Mouse (Mus musculus): ENCODE results near the gene Gpr87. TPM values are rescaled to one million over a fixed set of nuclear protein-coding genes. Genes with fewer than 3 reads are reported as not detected.

Gpr87 gene
- total RNA-seq, 2 experiments from 2014 or later, result not detected

GRCm38 (mm10) chr3:59194099-59194498 lies 805 bp downstream of the Gpr87 start:
- intact Hi-C loops (cut with DNase I), result no loop called here

DNA sequence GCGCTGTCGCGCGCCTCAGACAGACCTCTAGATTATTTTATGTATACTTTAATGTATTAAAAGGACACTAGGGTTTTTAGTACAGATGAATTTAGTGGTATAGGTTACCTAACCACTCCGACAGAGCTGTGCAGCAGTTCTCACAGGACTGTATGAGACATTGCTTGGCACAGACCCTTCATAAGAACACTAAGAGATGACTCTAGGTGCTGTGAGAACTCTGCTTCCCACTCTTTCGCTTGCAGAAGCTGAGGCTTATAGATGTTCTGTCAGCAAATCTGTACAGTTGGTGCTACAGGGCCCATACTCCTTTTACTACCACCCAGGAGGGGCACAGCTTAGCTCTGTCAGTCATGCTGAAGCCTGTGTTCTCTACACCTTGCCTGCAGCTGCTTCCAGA lies 3.2 kb downstream of the Gpr87 start:
- no peak for DNase-seq
- intact Hi-C loops (cut with DNase I), result no loop called here

More at GRCm38 (mm10) chr3:59194099-59194498, 805 bp downstream of the Gpr87 start:
- DNase-seq, result no peak

DNA sequence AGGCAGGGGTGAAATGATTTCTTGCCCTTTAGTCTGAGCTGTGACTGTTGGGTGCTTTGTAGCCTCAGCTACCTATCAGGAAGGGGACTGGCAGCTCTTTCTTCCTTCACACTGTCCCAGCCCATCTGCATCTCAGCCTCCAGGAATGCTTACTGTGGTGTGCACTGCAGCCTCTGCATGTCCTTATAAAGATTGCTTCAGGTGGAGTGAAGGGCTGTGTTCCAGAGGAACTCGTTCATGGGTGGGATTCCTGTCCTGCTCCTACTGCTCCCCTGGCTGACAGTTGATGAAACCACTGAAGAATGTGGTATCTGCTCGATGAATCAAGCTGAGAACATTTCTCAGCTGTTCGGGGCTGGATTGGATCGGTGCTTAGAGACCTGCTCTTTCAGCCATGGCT lies 7.6 kb downstream of the Gpr87 start:
- intact Hi-C loops (cut with DNase I), result no loop called here
- DNase-seq, result no peak

DNA sequence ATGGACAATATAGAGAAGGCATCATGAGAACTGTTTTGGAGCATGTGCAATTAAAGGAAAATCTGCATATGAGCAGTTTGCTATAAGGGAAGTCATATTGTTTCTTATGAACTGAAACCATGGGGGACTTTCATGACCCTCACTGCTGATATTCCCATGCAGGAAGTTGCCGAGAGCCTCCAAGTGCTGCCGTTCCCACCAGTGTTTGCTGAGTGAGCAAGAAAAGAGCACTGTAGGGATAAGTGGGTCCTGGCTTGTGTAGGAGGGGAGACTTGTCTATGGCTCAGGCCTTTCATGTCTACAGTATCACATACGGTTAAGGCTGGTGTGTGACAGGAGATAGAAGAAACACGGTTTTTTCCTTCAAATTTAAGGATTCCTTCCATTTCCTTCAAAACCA lies 9.2 kb downstream of the Gpr87 start:
- intact Hi-C loops (cut with DNase I), result no loop called here

GRCm38 (mm10) chr3:59182129-59182528 lies 12.8 kb downstream of the Gpr87 start:
- intact Hi-C loops (cut with DNase I), result no loop called here
- DNase-seq, result no peak

More for the DNA sequence above, 9.2 kb downstream of the Gpr87 start:
- DNase-seq, result no peak

- no peak for DNase-seq
- intact Hi-C loops (cut with DNase I), result no loop called here
Measured at GRCm38 (mm10) chr3:59181134-59181533, 13.8 kb downstream of the Gpr87 start.

- DNase-seq, result no peak
- intact Hi-C loops (cut with DNase I), result no loop called here
Measured at GRCm38 (mm10) chr3:59176871-59177270, 18.0 kb downstream of the Gpr87 start.

GRCm38 (mm10) chr3:59175234-59175633 lies 19.7 kb downstream of the Gpr87 start:
- peak; percentile 43 to 67 for DNase-seq
- intact Hi-C loops (cut with DNase I), result no loop called here

DNA sequence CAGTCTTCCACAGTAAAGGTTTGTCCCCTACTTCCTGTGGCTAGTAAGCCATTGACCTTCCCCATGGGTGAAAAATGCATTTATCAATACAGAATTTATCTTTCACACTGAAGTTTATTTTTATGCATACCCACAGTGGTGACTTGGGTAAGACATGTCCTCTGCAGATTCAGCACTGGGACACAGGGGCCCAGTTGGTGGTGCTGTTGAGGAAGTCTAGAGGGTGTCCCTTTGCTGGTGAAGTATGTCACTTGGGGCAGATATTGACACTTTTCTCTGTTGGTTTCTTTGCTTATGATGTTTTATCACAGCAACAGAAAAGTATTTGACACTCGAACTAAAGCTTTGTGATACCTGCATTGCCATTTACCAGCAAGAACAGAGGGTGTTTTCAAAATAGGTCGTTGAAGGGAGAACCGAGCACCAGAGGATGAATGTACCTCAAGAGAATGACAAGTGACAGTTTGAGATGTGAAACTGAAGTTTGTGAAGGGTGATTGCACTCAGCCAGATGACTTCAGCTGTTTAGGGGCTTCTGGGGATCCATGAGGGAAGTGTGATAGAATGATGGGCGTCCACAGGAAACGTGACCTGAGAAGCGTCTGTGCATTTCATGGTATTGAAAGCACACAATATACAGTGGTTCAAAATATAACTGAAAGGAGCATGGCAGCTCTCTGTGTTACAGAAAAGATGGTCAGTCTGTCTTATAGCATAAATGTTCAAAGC lies 20.3 kb downstream of the Gpr87 start:
- DNase-seq, result no peak
- intact Hi-C loops (cut with DNase I), result loop anchor here (5.0 kb wide), 1 partner anchor 52 kb away; no protein-coding TSS in a partner anchor

DNA sequence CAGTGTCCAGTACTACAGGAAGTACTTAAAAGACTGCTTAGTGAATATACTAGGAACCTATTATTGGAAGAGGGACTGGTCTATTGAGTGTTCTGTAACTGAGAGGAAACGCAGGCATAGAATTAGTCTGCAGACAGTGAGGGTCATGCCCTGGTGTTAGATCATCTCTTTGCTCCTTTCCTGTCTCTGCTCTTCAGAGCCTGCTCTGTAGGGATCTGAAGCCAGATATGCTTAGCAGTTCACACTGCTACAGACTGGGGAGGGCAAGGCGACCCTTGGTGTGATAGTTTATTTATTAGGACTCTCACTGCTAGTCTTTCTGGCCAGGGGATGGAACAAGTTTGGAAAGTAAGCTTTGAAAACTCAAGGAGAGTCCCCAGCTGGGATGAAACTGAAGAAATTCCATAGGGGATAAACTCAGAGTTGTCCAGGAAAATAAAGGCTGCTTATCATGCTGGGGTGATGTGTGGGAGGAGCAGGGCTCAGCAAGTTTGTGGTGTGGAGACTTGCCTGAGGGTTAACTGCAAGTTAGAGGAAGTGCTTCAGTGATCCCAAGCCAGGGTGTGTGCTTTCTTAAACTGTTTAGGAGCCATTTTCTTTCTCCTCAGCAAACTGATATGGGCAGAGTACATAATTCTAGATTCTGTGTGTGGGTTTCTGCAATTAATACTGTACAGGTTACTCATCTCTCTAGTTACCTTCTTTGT lies 24.8 kb downstream of the Gpr87 start:
- intact Hi-C loops (cut with DNase I), result loop anchor here (5.0 kb wide), 2 partner anchors 48 to 93 kb away; no protein-coding TSS in a partner anchor
- no peak for DNase-seq

DNA sequence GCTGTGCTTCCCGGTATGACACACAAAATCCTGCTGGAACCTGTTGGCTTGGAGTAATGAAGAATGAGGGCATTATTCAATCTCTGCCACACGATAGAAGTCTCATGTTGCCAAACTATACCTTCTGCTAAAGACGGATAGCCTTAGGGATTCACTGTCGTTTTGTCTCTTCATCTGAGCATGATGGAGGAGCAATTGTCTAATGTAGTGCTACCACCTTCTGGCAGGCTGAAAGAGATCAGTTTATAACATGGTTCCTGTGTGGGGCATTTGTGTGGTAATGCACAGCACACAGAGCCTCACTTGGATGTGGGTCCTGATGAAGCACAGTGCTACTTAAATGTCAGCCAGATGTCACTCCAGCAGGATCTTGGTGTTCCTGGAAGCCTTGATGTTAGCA lies 25.7 kb downstream of the Gpr87 start:
- DNase-seq, result no peak
- intact Hi-C loops (cut with DNase I), result loop anchor here (5.0 kb wide), 1 partner anchor 92 kb away; no protein-coding TSS in a partner anchor

GRCm38 (mm10) chr3:59168476-59168875 lies 26.4 kb downstream of the Gpr87 start:
- no peak for DNase-seq
- intact Hi-C loops (cut with DNase I), result loop anchor here (5.0 kb wide), 1 partner anchor 91 kb away; no protein-coding TSS in a partner anchor

DNA sequence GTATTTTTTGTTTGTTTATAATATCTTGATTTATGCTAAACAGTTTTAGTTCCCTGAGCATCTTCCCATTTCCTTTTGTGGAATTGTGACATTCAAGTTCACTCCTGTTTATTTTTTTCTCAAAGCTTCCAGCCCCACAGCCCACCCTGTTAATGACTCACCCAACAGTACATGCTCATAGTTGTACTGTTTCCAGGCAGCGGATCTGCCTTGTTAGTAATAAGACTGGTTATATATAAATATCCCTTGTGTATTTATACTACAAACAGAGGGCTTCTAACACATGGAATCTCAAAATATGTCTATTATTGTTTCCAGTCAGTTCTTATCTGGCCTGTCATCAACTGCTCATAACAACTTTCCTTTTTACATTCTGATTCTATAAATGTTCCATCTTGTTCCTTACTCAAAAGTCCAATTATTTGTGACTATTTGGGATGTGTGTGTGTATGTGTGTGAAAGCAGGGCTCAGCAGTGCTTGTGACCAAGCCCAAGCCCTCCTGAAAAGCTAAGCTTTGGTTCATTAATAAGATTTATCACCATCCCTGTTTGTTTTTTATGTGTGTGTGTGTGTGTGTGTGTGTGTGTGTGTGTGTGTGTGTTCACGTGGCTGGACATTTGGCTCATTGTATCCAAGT lies 27.4 kb downstream of the Gpr87 start:
- intact Hi-C loops (cut with DNase I), result loop anchor here (5.0 kb wide), 1 partner anchor 90 kb away; no protein-coding TSS in a partner anchor
- DNase-seq, result no peak

GRCm38 (mm10) chr3:59160465-59160864 lies 34.4 kb downstream of the Gpr87 start:
- intact Hi-C loops (cut with DNase I), result no loop called here
- DNase-seq, result no peak

- intact Hi-C loops (cut with DNase I), result no loop called here
Measured at GRCm38 (mm10) chr3:59157048-59157447, 37.9 kb downstream of the Gpr87 start.

DNA sequence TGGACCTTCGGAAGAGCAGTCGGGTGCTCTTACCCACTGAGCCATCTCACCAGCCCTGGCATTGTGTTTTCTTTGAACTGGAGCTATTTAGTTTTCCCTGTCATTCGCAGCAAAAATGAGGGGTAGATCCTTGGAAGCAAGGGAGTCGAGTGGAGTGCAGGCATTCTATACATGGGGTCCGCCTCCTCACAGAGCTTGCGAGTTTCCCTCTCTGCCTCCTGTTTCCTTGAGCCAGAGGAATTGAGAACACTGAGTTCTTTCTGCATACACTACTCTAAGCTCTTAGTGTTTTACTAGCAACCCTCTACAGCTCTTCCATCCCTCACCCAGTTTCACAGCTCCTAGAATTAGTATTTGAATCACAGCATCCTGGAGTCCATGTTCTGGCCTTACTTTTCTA lies 39.5 kb downstream of the Gpr87 start:
- no peak for DNase-seq
- intact Hi-C loops (cut with DNase I), result no loop called here

More at GRCm38 (mm10) chr3:59157048-59157447, 37.9 kb downstream of the Gpr87 start:
- DNase-seq, result no peak

DNA sequence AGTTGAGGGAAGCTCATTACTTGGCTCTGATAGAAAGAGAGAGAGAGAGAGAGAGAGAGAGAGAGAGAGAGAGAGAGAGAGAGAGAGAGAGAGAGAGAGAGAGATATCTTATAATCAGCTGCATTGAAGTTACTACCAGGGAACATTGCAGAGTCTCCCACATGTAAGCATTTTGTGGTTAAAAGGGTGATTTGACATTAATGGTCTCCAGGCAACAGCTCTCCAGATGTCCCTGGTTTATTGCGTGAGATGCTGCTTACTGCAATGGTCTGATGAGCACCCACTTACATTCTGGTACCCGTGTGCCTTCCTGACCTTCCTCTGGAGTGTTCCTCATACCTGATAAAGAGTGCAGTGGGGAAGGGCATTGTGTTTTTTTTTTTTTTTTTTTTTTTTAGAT lies 40.0 kb downstream of the Gpr87 start:
- intact Hi-C loops (cut with DNase I), result no loop called here

GRCm38 (mm10) chr3:59153424-59153823 lies 41.5 kb downstream of the Gpr87 start, which contains the start of gene P2ry14:
TSS of gene P2ry14 (minus strand) at chr3:59153618.
- intact Hi-C loops (cut with DNase I), result no loop called here
- DNase-seq, result no peak

More for the DNA sequence above, 40.0 kb downstream of the Gpr87 start:
- no peak for DNase-seq

DNA sequence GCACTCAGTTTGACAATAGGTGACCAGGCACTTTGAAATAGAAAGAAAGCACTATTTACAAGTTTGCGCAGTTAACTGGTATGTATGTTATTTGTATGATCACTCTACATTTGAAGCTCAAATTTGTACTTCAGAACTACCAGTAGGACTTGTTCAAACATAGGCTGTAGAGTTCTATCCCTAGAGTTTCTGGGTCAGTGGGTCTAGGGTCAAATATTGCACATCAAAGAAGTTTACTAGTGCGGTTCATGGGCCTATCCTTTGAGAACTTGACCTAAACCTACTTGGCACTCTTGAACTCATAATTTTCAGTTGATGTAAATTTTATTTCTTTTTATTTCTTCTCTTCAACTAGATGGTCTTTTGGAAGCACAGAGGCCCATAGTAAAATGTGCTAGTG lies 44.3 kb downstream of the Gpr87 start:
- intact Hi-C loops (cut with DNase I), result no loop called here
- DNase-seq, result no peak

GRCm38 (mm10) chr3:59149646-59150045 lies 45.3 kb downstream of the Gpr87 start:
- DNase-seq, result no peak
- intact Hi-C loops (cut with DNase I), result no loop called here

DNA sequence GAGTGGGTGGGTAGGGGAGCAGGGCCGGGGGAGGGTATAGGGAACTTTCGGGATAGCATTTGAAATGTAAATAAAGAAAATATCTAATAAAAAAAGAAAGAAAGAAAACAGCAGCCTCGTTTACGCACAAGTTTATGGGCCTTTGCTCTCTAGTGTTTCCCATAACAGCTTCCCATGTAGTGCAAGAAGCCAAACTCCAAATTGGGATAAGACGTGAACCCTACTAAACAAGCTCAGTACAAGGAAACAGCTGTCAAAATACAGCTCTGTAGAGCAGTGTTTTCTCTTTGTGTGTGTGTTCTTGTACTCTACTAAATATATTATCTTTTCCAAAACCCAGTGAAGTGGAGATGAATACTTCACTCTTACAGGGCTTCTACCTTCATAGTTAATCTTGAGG lies 49.7 kb downstream of the Gpr87 start:
- intact Hi-C loops (cut with DNase I), result no loop called here
- DNase-seq, result no peak

Data from heart, postnatal 14 days (tissue).